Mouse (Mus musculus) heart, postnatal 25 days (tissue): ENCODE results near the gene Ankrd52. TPM values are rescaled to one million over a fixed set of nuclear protein-coding genes. Genes with fewer than 3 reads are reported as not detected.

ENCODE experiments used
- DNase-seq: peaks from one replicate; pipeline ENCODE4 v3.0.0; 2022; ENCODE audit warnings: low spot score
- intact Hi-C: fragments of 180-260 bp; cut with DNase I; formaldehyde crosslinking; loops from one replicate; pipeline ENCODE4 v1.15.1; 2025
- total RNA-seq, 2 experiments: library from RNA; stranded (reverse); gene quantifications; 2 replicates each; pipeline ENCODE4 v1.2.3; 2021

Gene Ankrd52
- total RNA-seq, 2 experiments from 2014 or later = 43.7 to 51.0 TPM

GRCm38 (mm10) chr10:128368402-128369217, 8.3 kb upstream of the Ankrd52 start, which contains the start of gene Coq10a:
Coq10a (minus strand) TSS chr10:128368997.
- peak; percentile 93 for DNase-seq
- intact Hi-C loops = no loop called here

GRCm38 (mm10) chr10:128369218-128369543, 7.7 kb upstream of the Ankrd52 start:
- intact Hi-C loops = no loop called here
- no peak for DNase-seq

DNA sequence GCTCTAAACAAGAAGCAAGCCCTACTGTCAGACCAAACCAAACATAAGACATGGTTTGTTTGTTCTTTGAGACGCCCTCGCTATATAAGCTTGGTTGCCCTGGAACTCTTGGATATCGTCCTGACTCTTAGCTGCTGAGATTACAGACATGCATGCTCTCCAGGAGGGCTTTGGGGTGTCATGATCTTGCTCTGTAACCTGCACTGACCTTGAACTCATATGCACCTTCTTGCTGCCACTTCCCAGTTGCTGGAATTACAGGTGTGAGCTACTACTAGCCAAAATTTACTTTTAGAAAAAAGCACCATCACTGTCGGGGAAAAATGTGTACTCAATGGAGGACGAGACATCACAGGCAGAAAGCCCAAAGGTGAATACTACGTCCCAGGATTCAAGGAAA, 7.3 kb upstream of the Ankrd52 start:
- intact Hi-C loops = no loop called here
- DNase-seq = no peak

DNA sequence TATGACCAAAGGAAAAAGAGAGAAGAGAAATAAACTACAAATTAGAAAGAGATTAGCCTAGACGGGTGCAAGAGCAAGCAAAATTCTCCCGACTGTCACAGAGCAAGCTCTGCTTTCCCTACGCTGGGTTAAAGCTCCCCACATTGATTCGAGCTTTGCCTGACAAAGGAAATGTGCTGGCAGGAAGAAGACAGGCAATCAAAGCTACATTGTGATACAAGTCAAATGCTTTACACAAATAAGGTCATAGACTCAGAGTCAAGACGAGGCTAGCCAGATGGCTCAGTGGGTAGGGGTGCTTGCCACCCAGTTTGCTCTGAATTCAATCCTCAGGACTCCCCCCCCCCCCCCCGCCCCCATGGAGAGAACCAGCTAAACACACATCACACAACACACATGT, 6.9 kb upstream of the Ankrd52 start:
- intact Hi-C loops = no loop called here
- DNase-seq = no peak

DNA sequence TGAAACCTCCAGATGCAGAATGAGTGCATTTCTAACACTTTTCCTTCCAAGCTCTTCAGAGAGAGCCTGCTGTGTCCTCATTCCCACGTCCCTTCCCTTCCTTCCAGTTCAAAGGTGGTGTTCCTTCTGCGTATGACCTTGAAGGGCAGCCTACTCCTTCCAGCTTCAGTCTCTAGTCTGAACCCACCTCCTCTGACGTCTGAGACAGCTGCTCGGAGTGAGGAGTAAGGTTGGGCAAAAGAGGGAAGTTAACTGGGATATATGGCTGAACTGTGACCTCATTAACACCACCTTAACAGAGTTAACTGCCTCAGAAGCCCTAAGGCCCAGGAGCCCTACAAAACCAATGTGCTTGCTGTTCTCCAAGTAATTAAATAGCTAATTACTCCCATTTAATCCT, 6.3 kb upstream of the Ankrd52 start:
- DNase-seq = no peak
- intact Hi-C loops = no loop called here

GRCm38 (mm10) chr10:128372142-128372541, 4.8 kb upstream of the Ankrd52 start:
- intact Hi-C loops = no loop called here
- no peak for DNase-seq

- no peak for DNase-seq
- intact Hi-C loops = no loop called here
Measured at GRCm38 (mm10) chr10:128372989-128373748, 3.7 kb upstream of the Ankrd52 start.

DNA sequence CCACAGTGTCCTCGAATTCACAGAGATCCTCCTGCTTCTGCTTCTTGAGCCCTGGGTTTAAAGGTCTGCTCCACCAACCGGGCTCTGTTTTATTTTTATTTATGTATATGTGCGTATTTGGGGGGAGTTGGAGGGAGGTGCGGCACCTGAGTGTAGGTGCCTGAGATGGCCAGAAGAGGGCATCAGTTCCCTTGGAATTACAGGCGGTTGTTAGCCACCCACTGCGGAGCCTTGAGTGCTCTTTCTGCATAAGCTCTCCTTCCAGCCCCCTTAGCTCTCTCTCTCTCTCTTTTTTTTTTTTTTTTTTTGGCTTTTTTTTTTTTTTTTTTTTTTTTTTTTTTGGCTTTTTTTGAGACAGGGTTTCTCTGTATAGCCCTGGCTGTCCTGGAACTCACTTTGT, 2.5 kb upstream of the Ankrd52 start:
- intact Hi-C loops = no loop called here
- no peak for DNase-seq

DNA sequence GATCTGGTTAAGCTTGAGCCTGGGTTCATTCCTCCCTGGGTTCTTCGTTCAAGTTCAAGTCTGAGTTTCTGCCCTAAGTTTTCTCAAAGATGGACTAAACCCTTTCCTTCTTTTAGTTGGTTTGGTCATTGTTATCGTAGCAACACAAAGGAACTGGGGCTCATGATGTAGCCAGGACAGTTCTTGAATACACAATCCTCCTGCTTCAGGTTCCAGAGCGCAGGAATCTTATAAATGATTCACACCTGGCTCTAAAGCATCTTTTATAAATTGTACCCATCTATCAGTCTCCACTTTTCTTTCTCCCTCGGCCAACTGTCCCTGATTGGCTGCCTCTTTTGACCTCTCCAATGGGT, 838 bp upstream of the Ankrd52 start:
- DNase-seq = no peak
- intact Hi-C loops = no loop called here

DNA sequence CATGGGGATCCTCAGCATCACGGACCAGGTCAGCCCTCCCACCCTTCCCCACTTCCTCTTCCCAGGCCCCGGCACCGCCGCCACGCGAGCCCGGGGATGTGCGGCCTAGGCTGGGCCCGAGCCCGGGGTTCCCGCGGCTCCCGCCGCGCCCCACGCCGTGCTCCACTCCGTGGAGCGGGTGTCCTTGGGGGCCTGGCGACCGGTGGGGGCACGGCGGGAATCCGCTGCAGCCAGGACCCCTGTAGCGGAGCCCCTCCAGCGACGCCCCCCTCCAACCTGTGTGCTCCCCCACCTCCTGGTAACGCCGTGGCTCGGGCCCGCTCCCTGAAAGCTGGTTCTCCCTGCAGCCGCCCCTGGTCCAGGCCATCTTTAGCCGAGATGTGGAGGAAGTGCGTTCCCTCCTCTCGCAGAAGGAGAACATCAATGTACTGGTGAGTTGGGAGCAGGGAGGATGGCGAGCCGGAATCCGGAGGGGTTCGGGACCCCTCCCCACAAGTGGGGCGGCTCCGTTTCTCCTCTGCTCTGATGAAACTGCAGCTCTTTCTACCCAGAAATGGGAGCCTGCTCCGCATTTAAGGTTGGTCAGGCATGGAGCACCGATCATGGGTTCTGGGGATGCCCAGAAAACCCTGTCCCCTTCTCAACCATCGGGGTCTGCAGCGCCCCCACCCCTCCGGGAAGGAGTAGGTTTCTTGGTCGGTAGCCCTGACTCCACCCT, 466 bp downstream of the Ankrd52 start:
- intact Hi-C loops = loop anchor here (1.0 kb wide), 1 partner anchor 32 kb away; no protein-coding TSS in a partner anchor
- DNase-seq = no peak

DNA sequence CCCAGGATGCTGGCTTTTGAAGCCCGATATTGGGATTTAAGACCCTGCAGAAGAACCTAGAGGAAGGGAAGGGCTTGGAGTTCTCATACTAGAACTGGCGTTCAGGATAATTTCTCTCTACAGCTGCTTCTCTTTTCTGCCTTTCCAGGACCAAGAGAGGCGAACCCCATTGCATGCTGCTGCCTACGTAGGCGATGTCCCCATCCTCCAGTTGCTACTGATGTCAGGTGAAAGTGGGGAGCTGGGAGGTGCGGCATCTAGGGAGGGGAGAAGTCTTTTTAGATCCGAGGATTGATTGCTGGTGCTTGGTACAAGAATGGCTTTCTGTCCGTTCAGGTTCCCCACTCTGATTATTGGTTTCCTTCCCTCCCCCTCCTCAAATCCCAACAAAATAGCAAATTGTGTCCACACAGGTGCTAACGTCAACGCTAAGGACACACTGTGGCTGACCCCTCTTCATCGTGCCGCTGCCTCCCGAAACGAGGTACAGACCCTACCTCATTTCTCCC, 1.1 kb downstream of the Ankrd52 start:
- no peak for DNase-seq
- intact Hi-C loops = loop anchor here (1.0 to 2.0 kb wide), 2 partner anchors 31 to 67 kb away; no protein-coding TSS in a partner anchor

DNA sequence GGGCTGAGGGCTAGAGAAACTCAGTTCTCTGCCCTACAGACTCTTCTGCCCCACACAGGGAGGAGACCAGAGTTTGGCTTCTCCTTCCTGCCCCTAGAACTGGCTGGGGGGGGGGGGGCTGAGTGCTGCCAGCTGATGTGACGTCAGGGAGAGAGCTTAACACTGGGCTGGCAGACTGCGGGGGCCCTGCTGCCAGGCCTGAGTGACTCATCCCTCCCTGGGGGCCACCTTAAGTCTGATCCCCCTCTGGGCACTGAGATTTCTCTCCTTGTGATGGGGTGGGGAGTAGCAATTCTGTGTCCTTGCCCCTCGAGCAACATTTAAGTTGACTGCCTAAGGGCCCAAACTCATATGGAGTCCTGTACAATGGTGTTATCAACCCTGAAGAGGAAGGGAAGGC, 1.5 kb downstream of the Ankrd52 start:
- intact Hi-C loops = loop anchor here (2.0 kb wide), 1 partner anchor 66 kb away; no protein-coding TSS in a partner anchor
- DNase-seq = no peak

DNA sequence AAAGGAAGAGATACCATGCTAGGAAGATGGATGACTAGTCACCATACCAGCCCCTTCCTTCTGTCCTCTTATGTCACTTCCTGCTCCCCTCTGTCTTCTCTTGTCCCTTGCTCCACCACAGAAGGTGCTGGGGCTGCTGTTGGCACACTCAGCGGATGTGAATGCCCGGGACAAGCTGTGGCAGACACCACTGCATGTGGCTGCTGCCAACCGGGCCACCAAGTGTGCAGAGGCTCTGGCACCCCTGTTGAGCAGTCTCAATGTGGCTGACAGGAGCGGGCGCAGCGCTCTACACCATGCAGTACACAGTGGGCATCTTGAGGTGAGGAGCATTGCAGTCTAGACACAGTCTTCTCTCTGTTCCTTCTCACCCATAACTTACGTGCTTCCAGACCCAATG, 2.3 kb downstream of the Ankrd52 start:
- intact Hi-C loops = loop anchor here (2.0 kb wide), 1 partner anchor 66 kb away; no protein-coding TSS in a partner anchor
- no peak for DNase-seq

DNA sequence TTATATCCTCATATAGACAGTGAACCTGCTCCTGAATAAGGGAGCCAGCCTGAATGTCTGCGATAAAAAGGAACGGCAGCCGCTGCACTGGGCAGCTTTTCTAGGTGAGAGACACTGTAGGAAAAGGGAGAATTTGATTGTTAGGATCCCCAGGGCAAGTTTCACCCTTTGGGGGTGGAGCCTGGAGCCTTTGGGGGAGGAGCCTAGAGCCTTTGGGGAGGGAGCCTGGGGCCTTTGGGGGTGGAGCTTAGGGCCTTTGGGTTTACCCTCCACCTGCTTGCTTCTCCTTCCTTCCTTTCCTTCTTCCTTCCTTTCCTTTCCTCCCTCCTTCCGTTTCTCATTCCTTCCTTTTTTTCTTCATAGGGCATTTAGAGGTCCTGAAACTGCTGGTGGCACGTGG, 3.6 kb downstream of the Ankrd52 start:
- intact Hi-C loops = no loop called here
- DNase-seq = no peak

DNA sequence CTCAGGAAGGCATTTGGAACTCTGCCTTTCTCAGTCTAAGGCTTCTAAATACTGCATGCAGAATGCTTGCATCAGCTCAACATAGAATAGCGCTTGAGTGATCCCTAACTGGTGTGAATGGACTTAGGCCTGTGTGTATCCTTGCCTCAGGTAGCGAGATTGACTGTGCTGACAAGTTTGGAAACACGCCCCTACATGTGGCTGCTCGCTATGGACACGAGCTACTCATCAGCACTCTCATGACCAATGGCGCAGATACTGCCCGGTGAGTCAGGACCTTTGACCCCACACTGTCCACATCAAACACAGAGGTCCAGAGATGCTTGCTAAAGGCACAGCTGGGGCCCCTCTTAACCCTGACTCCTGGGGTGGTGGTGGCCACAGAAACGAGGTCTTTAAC, 5.6 kb downstream of the Ankrd52 start:
- intact Hi-C loops = no loop called here
- no peak for DNase-seq

- no peak for DNase-seq
- intact Hi-C loops = no loop called here
Measured at GRCm38 (mm10) chr10:128385902-128386301, 9.0 kb downstream of the Ankrd52 start.

DNA sequence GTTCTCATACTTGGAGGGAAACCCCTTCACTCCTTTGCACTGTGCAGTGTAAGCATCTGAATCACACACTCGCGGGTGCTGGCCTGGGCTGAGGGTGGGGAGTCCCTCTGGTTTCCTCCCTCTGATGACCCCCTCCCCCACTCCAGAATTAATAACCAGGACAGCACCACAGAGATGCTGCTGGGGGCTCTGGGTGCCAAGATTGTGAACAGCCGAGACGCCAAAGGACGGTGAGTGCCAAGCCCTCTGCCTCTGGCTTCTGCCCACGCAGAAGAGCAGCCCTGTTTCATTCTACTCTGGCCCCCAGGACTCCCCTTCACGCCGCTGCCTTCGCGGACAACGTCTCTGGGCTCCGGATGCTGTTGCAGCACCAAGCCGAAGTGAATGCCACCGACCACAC, 12.0 kb downstream of the Ankrd52 start:
- intact Hi-C loops = no loop called here

DNA sequence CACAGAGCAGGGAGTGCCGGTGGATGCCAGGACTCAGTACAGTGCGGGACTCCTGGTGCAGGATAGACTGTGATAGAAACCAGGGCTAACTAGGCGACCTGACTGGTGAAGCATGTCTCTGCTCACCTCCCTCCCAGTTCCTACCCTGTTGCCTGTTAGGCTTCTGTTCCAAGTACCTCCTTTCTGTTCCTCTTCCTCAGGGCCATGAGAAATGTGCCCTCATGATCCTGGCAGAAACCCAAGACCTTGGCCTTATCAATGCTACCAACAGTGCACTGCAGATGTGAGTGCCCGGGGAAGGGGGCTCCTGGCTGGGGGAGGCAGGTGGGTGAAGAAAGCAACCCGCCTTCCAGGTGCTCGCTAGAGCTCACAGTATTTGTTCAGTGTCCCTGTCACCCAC, 12.7 kb downstream of the Ankrd52 start:
- no peak for DNase-seq
- intact Hi-C loops = no loop called here

More for the DNA sequence above, 12.0 kb downstream of the Ankrd52 start:
- DNase-seq = no peak

- no peak for DNase-seq
- intact Hi-C loops = no loop called here
Measured at GRCm38 (mm10) chr10:128390366-128390765, 13.5 kb downstream of the Ankrd52 start.

DNA sequence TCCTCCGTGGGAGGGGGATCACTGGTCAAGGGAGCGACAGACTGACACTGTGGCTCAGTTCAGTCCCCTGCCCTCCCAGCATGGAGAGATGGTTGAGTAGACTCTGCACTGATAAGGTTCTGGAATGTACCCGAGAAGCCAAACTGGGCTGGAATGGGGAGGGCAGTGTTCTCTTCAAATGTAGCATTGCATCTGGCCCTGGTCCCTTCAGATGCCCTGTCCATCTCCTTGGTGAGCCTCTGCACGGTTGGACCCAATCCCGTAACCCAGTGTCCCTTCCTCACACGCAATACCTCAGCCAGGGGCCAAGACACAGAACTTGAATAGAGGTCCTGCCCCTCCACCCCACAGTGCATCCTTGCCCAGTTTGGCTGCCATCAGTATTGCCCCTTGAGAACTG, 14.9 kb downstream of the Ankrd52 start:
- no peak for DNase-seq
- intact Hi-C loops = no loop called here
